14 mouse cellular contexts compared by ENCODE assay signal in genomic region chr8:79935793-79936192, GRCm38 (mm10).
A peak's percentile ranks its signal among the peaks of the same experiment; 100 is the strongest.
DNase-seq lines count a peak whose midpoint lies in the region; ATAC-seq and TF ChIP-seq lines count a peak whose summit lies in the region.
"Had no signal": no experiment of that assay in that cellular context is flagged by ENCODE, and none has a peak within 500 bp of the region (broad histone marks: within the 10 kb centered on the region; RNA-seq: fewer than 3 reads in every experiment).

No protein-coding gene starts in this region.

- no peak overlapping the region for H3K4me2 ChIP-seq in kidney, postnatal 0 days (ENCODE audit: low read length)
- H3K4me2 ChIP-seq in midbrain, embryonic 14.5 days (ENCODE audit: low read length): no peak overlapping the region
- no peak overlapping the region for H3K4me2 ChIP-seq in midbrain, embryonic 13.5 days (replicated peaks)
- H3K4me2 ChIP-seq: liver, embryonic 15.5 days had no signal

- no peak overlapping the region for H3K9ac ChIP-seq in kidney, postnatal 0 days (ENCODE audit: low read depth, low read length)
- no peak overlapping the region for H3K9ac ChIP-seq in midbrain, embryonic 14.5 days (replicated peaks; ENCODE audit: low read length)
- H3K9ac ChIP-seq in midbrain, embryonic 13.5 days (replicated peaks): no peak overlapping the region
- H3K9ac ChIP-seq: liver, embryonic 15.5 days had no signal

- H3K27me3 ChIP-seq in kidney, postnatal 0 days (ENCODE audit: insufficient read depth, low read length): no peaks in the 10 kb centered on the region
- no peaks in the 10 kb centered on the region for H3K27me3 ChIP-seq in midbrain, embryonic 14.5 days (ENCODE audit: control insufficient read depth, insufficient read depth, low read length)
- no peaks in the 10 kb centered on the region for H3K27me3 ChIP-seq in midbrain, embryonic 13.5 days
- H3K27me3 ChIP-seq: liver, embryonic 15.5 days had no signal

- H3K27ac ChIP-seq in kidney, postnatal 0 days: no peak overlapping the region
- H3K27ac ChIP-seq in midbrain, embryonic 14.5 days (replicated peaks; ENCODE audit: low read depth, low read length): no peak overlapping the region
- no peak overlapping the region for H3K27ac ChIP-seq in midbrain, embryonic 13.5 days
- H3K27ac ChIP-seq: heart, adult 2 months; liver, embryonic 15.5 days; macrophage had no signal

- no peaks in the 10 kb centered on the region for H3K4me1 ChIP-seq in kidney, postnatal 0 days (replicated peaks; ENCODE audit: insufficient read depth, low read length)
- H3K4me1 ChIP-seq in midbrain, embryonic 14.5 days (ENCODE audit: control insufficient read depth, insufficient read depth, low read length): 0 out of 2 replicates have a peak, but pooled peaks cover 4% of the 10 kb centered on the region
- H3K4me1 ChIP-seq in midbrain, embryonic 13.5 days (replicated peaks): no peaks in the 10 kb centered on the region
- H3K4me1 ChIP-seq: liver, embryonic 15.5 days had no signal

- ATAC-seq in kidney, postnatal 0 days (replicated peaks; ENCODE audit: low FRiP score, low read depth): peak; percentile 33; the same call in 1 of the 2 replicates
- no peak for ATAC-seq in midbrain, embryonic 14.5 days (ENCODE audit: low FRiP score, low TSS enrichment)
- no peak for ATAC-seq in midbrain, embryonic 13.5 days
- ATAC-seq: hindbrain, embryonic 16.5 days had no signal

- WGBS in kidney, postnatal 0 days: 24% methylated on average over 7 of the region's 7 CpGs
- 55% methylated on average over 7 of the region's 7 CpGs for WGBS in midbrain, embryonic 14.5 days
- 57% methylated on average over 7 of the region's 7 CpGs for WGBS in midbrain, embryonic 13.5 days

- H3K4me3 ChIP-seq in kidney, postnatal 0 days (replicated peaks; ENCODE audit: low read depth, low read length): no peak overlapping the region
- no peak overlapping the region for H3K4me3 ChIP-seq in midbrain, embryonic 14.5 days (replicated peaks; ENCODE audit: low read depth, low read length)
- H3K4me3 ChIP-seq in midbrain, embryonic 13.5 days (replicated peaks): no peak overlapping the region
- H3K4me3 ChIP-seq: heart, adult 2 months; liver, embryonic 15.5 days had no signal

- no peaks in the 10 kb centered on the region for H3K36me3 ChIP-seq in kidney, postnatal 0 days (ENCODE audit: insufficient read depth, low read length)
- no peaks in the 10 kb centered on the region for H3K36me3 ChIP-seq in midbrain, embryonic 14.5 days (ENCODE audit: control insufficient read depth, insufficient read depth, low read length)
- H3K36me3 ChIP-seq in midbrain, embryonic 13.5 days: no peaks in the 10 kb centered on the region
- H3K36me3 ChIP-seq: liver, embryonic 15.5 days had no signal

- peak; percentile 60 for TF ChIP-seq CTCF in kidney, postnatal 0 days (IDR thresholded peaks at IDR 0.05; ENCODE audit: low read depth)

- peak; percentile 80 for DNase-seq in kidney, postnatal 0 days (ENCODE audit: low spot score)
- DNase-seq in kidney, adult 8-10 months: no peak
- peak; percentile 6 for DNase-seq in midbrain, embryonic 14.5 days
- DNase-seq in embryo, embryonic 11 days: peak; percentile 31
- peak; percentile 4 for DNase-seq in yolk sac, embryonic 10.5 days (ENCODE audit: low spot score)
- no peak for DNase-seq in spleen, adult 18-20 months
- DNase-seq: heart, adult 2 months; heart, postnatal 10 days; kidney, postnatal 14 days; thymus, postnatal 25 days had no signal

- no peaks in the 10 kb centered on the region for H3K9me3 ChIP-seq in kidney, postnatal 0 days (replicated peaks; ENCODE audit: low read length)
- H3K9me3 ChIP-seq in midbrain, embryonic 14.5 days (ENCODE audit: control insufficient read depth, low read length): no peaks in the 10 kb centered on the region
- H3K9me3 ChIP-seq in midbrain, embryonic 13.5 days: 0 out of 2 replicates have a peak, but pooled peaks cover 3% of the 10 kb centered on the region
- H3K9me3 ChIP-seq: liver, embryonic 15.5 days had no signal

Comparison
In these comparisons a context has a peak if more than half of its experiments do, and no peak if none do; other contexts are left out.
1. DNase-seq: peak in kidney, postnatal 0 days (single experiment), midbrain, embryonic 14.5 days (single experiment), embryo, embryonic 11 days (single experiment) and yolk sac, embryonic 10.5 days (single experiment); none in kidney, adult 8-10 months (0 of 2) and spleen, adult 18-20 months (0 of 2).